Comparison of ENCODE assay signal across 11 mouse cellular contexts in genomic region chr9:61982940-61983620, GRCm38 (mm10). TPM values are rescaled to one million over a fixed set of nuclear protein-coding genes. Genes with fewer than 3 reads are reported as not detected.
A peak's percentile ranks its signal among the peaks of the same experiment; 100 is the strongest.
DNase-seq lines count a peak whose midpoint lies in the region; ATAC-seq lines count a peak whose summit lies in the region.
"Had no signal": no experiment of that assay in that cellular context is flagged by ENCODE, and none has a peak within 500 bp of the region (broad histone marks: within the 10 kb centered on the region; RNA-seq: fewer than 3 reads in every experiment).

No protein-coding gene starts in this region.

- DNase-seq in B cell, adult 2 months = peak; percentile 56 to 68
- peak; percentile 52 to 57 for DNase-seq in CD8-positive naive resting alpha-beta T cell, adult 2 months (ENCODE audit: low read depth in 2 of 2, low spot score in 2 of 2)
- peak; percentile 83 for DNase-seq in splenic B cell, adult 2 months (ENCODE audit: low read depth, low spot score)
- DNase-seq in frontal cortex, postnatal 25 days (ENCODE audit: low spot score in 2 of 2) = no peak
- no peak for DNase-seq in testis, postnatal 10 days (ENCODE audit: low spot score)
- no peak for DNase-seq in embryo, embryonic 10.5 days (ENCODE audit: low spot score)
- DNase-seq: heart, postnatal 4 days had no signal

- no peaks in the 10 kb centered on the region for H3K27me3 ChIP-seq in splenic B cell, adult 2 months (ENCODE audit: control insufficient read depth, insufficient read depth, low read length, poor library complexity, severe bottlenecking)
- H3K27me3 ChIP-seq: liver, embryonic 15.5 days; stomach, embryonic 15.5 days had no signal

- H3K36me3 ChIP-seq in splenic B cell, adult 2 months (ENCODE audit: control insufficient read depth, insufficient read depth, low read length, poor library complexity, severe bottlenecking) = no peaks in the 10 kb centered on the region
- H3K36me3 ChIP-seq: forebrain, embryonic 10.5 days; liver, embryonic 15.5 days; stomach, embryonic 15.5 days had no signal

- ATAC-seq in hematopoietic stem cell, adult 5-6 weeks (replicated peaks in 1 of 2; ENCODE audit: insufficient read depth in 1 of 2, low FRiP score in 2 of 2, low TSS enrichment in 1 of 2, low read depth in 1 of 2, poor library complexity in 2 of 2, severe bottlenecking in 2 of 2) = peak; percentile 75 to 89

RNA-seq across cellular contexts. Expression of gene Kif23, which starts 36.5 kb away (rescaled TPM):
- total RNA-seq in hematopoietic stem cell, adult 5-6 weeks (2017) = 142 and 175 TPM in 2 replicates

RNA-seq across cellular contexts. Expression of gene Paqr5, which starts 43.6 kb away (rescaled TPM):
- 13.3 and 15.0 TPM in 2 replicates for total RNA-seq in hematopoietic stem cell, adult 5-6 weeks (2017)
- total RNA-seq: heart, postnatal 4 days had no signal

Comparison
In these comparisons a context has a peak if more than half of its experiments do, and no peak if none do; other contexts are left out.
1. DNase-seq: peak in B cell, adult 2 months (2 of 2), CD8-positive naive resting alpha-beta T cell, adult 2 months (2 of 2) and splenic B cell, adult 2 months (single experiment); none in frontal cortex, postnatal 25 days (0 of 2), testis, postnatal 10 days (single experiment) and embryo, embryonic 10.5 days (single experiment).